Mouse (Mus musculus) c-Kit-negative CD71-positive TER-119-positive erythroid progenitor cells, embryonic 14.5 days (primary cell): ENCODE data around the gene Wbp2.
"Not testable (repeated sequence)": the region's sequence is repeated elsewhere in the genome, so short reads cannot be mapped to it uniquely, and the experiment has no call there.

Experiments
- DNase-seq: peaks from one replicate; pipeline ENCODE4 v3.0.0-alpha.2; 2013; ENCODE audit warnings: low read depth, low spot score

Wbp2 gene

GRCm38 (mm10) chr11:116086258-116087193, at the start of gene Wbp2:
Gene Wbp2 (minus strand): TSS chr11:116086995.
- DNase-seq, result peak; percentile 94

DNA sequence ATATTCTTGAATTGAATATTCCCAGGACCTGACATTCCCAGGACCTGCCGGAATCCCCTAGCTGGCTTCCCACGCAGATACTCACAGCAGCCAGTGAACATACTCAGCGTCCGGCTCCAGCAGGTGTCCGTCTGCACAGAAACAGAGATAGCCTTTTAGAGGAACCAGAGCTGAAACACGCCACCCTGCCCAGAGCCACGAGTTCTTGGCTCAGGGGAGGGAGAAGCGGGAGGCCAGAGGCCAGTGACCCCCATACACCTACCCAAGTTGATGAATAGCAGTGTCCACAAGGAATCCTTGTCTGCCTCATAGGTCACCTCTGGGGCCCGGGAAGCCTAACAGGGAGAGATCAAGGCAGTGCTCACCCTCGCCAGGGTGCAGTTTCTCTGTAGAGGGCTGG, 47.4 kb upstream of the Wbp2 start:
- DNase-seq, result no peak

DNA sequence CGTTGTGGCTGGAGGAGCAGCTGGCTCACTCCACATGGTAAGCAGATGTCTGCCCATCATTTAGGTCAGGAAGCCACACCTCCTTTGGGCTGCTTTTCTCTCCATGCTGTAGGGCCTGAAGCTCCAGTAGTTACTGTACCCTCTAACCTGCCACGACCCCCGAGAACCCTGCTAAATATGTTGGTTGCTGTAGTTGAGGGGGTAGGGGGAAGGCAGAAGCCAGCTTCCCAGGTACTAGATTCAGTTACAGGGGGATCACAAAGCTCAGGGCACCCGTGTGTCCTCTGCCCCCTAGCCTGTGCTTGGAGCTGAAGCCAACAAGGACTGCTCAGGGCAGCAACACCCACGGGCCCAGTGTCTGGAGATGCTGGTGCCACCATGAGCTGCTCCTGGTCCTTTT, 46.7 kb upstream of the Wbp2 start:
- DNase-seq, result no peak

- no peak for DNase-seq
These were observed 45.9 kb upstream of the Wbp2 start for GRCm38 (mm10) chr11:116132366-116133333.

GRCm38 (mm10) chr11:116131349-116132170, 44.8 kb upstream of the Wbp2 start:
- no peak for DNase-seq

GRCm38 (mm10) chr11:116130488-116131205, 43.9 kb upstream of the Wbp2 start, which contains the start of gene Trim65:
Gene Trim65 (minus strand): TSS chr11:116131128.
- DNase-seq, result no peak

DNA sequence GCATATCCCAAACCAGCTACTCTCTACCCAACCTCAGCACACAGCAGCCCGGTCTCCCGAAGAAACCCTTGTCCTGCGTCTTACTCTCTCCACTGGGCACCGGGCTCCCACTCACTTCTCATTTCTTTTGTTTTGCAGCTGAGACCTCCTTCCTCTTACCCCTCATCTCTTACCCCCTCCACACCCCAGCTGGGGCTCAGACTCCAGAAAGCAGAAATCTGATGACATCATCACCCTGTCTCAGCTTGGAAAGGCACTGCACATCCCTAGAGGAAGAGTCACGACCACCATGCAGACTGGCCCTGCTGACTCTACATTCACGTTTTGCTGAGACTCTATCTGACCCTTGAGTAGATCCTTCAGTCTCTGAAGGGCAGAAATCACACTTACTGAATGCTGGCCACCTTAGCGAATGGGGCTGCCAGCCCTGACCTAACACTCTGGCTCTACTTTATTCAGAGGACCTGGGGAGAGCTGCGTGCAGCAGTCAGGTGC, 43.2 kb upstream of the Wbp2 start:
- DNase-seq, result no peak

- no peak for DNase-seq
These were observed 42.4 kb upstream of the Wbp2 start for GRCm38 (mm10) chr11:116129091-116129790.

DNA sequence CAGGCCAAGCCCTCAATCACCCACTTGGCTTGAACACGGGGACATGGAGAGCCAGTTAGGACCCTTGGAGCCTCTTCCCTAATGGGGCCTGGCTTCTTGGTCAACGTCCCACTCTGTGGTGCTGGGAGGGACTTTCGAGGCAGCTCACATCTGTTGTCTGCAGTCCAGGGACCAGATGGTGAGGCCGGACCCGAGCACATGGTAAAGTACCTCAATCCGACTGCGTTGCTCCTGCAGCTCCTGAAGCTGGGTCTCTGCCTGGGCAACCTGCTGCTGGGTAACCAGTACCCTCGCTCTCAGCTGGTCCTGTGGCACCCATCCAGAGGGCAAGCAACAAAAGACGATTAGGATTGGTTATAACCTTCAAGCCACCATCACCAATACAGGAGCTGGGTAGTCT, 41.2 kb upstream of the Wbp2 start:
- DNase-seq, result no peak

DNA sequence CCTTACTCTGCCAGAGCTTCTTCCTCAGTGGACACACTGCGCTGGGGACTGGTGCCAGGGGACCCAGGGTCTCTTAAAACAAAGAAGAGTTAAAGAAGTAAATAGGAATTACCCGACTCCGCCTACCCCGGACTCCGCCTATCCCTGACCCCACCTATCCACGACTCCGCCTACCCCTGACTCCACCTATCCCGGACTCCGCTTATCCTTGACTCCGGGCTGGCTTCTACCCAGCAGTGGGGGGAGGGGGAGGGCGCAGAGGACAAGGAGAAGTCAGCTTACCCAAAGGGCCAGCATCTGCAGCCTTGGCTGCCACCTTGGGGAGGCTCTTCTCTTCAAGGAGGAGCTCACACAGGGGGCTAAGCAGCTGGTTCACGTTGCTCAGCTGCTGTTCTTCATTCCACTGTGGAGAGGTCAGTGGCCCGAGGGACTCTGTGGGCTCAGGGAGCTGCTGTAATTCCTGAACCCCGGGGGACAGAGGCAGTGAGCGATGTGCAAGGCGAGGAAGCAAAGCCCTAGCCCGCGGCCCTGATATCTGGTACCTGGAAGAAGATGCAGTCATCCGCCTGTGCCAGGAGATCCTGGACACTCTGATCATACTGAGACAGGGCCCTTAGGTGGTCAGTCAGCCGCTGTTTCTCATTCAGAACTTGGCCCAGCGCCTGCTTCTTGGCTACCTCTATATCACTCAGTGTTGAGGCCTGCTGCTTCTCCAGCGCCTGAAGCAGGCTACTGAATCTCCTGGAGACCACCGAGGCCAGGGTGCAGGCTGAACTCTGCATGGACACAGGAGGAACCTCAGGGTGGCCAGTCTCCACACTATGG, 40.6 kb upstream of the Wbp2 start, which contains the start of gene Trim47:
Trim47 (minus strand) TSS at position 55 of the 825 bp plus-strand sequence.
- no peak for DNase-seq

- no peak for DNase-seq
These were observed 39.5 kb upstream of the Wbp2 start for GRCm38 (mm10) chr11:116126261-116126660.

- DNase-seq, result not testable (repeated sequence)
These were observed 35.0 kb upstream of the Wbp2 start for GRCm38 (mm10) chr11:116121731-116122245.

DNA sequence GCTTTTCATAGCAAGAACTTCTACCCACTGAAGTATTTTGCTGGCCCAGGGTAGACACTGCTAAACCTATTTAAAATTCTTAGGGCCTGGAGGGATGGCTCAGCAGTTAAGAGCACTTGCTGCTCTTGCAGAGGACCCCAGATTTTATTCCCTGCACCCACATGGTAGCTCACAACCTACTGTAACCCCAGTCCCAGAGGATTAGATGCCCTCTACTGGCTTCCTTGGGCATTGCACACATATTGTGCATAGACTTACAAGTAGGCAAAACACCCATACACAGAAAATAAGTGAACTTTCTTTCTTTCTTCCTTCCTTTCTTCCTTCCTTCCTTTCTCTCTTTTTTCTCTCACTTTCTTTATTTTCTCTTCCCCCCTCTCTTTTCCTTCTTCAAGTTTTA, 31.0 kb upstream of the Wbp2 start:
- no peak for DNase-seq

DNA sequence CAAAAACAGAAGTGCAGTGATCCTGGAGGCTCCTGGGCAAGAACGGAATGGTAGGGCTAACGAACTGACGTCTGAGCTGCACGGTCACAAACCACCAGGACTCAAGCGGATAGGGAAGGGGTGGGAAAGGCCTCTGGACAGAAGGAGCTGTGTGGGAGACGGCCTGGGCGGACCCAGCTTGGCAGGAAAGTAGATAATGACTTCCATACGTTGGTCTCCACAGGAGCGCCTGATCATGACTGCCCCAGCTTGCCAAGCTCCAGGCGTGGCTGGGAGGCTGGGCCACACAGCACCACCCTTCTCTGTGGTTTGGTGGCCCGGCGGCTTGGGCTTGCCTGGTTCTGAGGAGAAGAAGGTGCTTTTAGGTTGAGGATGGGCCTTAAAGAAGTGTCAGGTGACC, 30.4 kb upstream of the Wbp2 start:
- no peak for DNase-seq

GRCm38 (mm10) chr11:116111611-116112203, 24.9 kb upstream of the Wbp2 start:
- no peak for DNase-seq

DNA sequence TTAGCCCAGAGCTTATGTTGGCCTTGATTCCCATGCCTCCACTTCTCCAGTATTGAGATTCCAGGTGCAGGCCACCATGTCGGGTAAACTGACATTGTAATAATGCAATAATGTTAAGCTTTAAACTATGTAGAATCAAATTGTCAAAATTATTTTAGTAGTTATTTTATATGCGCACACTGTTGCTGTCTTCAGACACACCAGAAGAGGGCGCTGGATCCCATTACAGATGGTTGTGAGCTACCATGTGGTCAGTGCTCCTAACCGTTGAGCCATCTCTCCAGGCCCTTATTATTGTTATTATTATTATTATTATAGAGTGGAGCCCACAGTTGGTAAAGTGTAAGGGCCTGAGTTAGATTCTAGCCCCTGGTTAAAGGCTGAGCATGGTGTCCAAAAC, 24.3 kb upstream of the Wbp2 start:
- no peak for DNase-seq

- no peak for DNase-seq
These were observed 23.7 kb upstream of the Wbp2 start for GRCm38 (mm10) chr11:116110540-116110939.

DNA sequence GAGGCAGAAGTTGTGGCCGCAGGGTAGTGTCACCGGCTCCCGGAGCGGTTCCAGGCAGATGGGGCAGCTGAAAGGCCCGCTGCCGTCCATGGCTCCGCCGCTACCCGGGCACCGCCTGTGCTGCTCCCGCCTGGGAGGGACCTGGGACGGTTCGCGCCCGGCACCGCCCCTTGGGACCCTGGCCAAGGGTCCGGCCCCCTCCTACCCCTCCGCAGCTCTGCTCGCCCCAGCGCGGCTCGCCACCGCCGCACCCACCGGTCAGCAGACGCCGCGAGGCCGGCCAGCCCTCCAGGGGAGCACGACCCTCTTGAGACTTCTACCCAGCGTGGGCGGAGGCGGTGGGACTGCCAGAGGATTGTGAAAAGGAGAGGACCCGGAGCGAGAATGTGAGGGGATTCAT, 23.3 kb upstream of the Wbp2 start:
- no peak for DNase-seq
